Mouse (Mus musculus) hindbrain, embryonic 15.5 days (tissue): ENCODE results near the gene Pdzd2. TPM values are rescaled to one million over a fixed set of nuclear protein-coding genes. Genes with fewer than 3 reads are reported as not detected.
A peak's percentile ranks its signal among the peaks of the same experiment; 100 is the strongest.
"Not testable (repeated sequence)": the region's sequence is repeated elsewhere in the genome, so short reads cannot be mapped to it uniquely, and the experiment has no call there.

ENCODE experiments used
- ATAC-seq: fragments of 200-750 bp; cut with Nextera tagmentation; 2 replicates; pipeline ENCODE4 v1.8.0; 2017; ENCODE audit warnings: low read depth, moderate number of reproducible peaks, moderate TSS enrichment; ENCODE audit not compliant: low FRiP score
- H3K27ac ChIP-seq: fragments of 300-500 bp; sonication (generic); replicated peaks from 2 replicates; pipeline ENCODE4 v1.5.1; 2015; ENCODE audit warnings: mild to moderate bottlenecking, inconsistent platforms
- H3K27me3 ChIP-seq: fragments of 300-500 bp; sonication (generic); 2 replicates; pipeline ENCODE4 v1.6.1; 2015; ENCODE audit warnings: control low read depth, inconsistent platforms
- H3K36me3 ChIP-seq: fragments of 300-500 bp; sonication (generic); 2 replicates; pipeline ENCODE4 v1.6.1; 2015; ENCODE audit warnings: control low read depth, inconsistent platforms
- H3K4me1 ChIP-seq: fragments of 300-500 bp; sonication (generic); replicated peaks from 2 replicates; pipeline ENCODE4 v1.6.1; 2015; ENCODE audit warnings: control low read depth, inconsistent platforms
- H3K4me2 ChIP-seq: fragments of 300-500 bp; sonication (generic); 2 replicates; pipeline ENCODE4 v1.6.1; 2015; ENCODE audit warnings: moderate library complexity, mild to moderate bottlenecking, inconsistent platforms
- H3K4me3 ChIP-seq: fragments of 300-500 bp; sonication (generic); 2 replicates; pipeline ENCODE4 v1.5.1; 2015; ENCODE audit warnings: mild to moderate bottlenecking, inconsistent platforms
- H3K9ac ChIP-seq: fragments of 300-500 bp; sonication (generic); 2 replicates; pipeline ENCODE4 v1.6.1; 2015; ENCODE audit warnings: inconsistent platforms
- H3K9me3 ChIP-seq: fragments of 300-500 bp; sonication (generic); 2 replicates; pipeline ENCODE4 v1.6.1; 2016; ENCODE audit warnings: control low read depth, inconsistent platforms
- WGBS: fragments of 180-500 bp; shearing (Covaris S2); methylation state at CpG from one replicate; pipeline ENCODE4 v1.1.7; 2015; 5-methylcytosine and 5-hydroxymethylcytosine counted together
- polyA plus RNA-seq: library from polyadenylated mRNA; unstranded; fragments of >200 nt; fragmentation: Nextera tagmentation; extraction: Ambion mirVana; gene quantifications from 2 replicates; pipeline ENCODE4 v1.2.1, GENCODE M21; 2015

Pdzd2 gene
- polyA plus RNA-seq, 1 experiment from 2014 or later, result 16.9 TPM

DNA sequence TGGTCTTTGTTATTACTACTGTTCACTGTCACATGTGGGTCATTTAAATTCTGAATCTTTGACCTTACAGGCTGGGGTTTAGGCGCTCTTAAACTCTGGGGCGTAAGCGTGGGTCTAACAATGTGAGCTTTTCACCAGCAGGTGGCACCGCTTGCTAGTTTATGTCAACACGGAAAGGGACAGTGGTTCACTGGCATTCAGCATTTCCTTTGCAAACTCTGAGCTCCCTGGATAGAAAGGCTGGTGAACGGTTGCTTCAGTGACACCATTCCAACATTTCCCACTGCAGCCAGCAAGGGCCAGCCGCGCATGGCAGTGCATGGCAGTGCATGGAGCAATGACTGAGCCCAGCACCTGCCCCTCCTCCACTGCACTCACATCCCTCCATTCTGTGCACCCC lies 368.5 kb downstream of the Pdzd2 start:
- no peak overlapping the region for H3K4me3 ChIP-seq
- no peaks in the 10 kb centered on the region for H3K9me3 ChIP-seq
- 0 out of 2 replicates have a peak overlapping the region, but pooled peaks have one; percentile 32 for H3K27ac ChIP-seq
- no peaks in the 10 kb centered on the region for H3K36me3 ChIP-seq
- no peak overlapping the region for H3K9ac ChIP-seq
- peaks cover 31% of the 10 kb centered on the region for H3K4me1 ChIP-seq
- 5% methylated on average over 8 of the region's 8 CpGs for WGBS
- no peak overlapping the region for H3K4me2 ChIP-seq
- H3K27me3 ChIP-seq, result no peaks in the 10 kb centered on the region; the same call in 1 of the 2 replicates
- peak; percentile 63 for ATAC-seq

DNA sequence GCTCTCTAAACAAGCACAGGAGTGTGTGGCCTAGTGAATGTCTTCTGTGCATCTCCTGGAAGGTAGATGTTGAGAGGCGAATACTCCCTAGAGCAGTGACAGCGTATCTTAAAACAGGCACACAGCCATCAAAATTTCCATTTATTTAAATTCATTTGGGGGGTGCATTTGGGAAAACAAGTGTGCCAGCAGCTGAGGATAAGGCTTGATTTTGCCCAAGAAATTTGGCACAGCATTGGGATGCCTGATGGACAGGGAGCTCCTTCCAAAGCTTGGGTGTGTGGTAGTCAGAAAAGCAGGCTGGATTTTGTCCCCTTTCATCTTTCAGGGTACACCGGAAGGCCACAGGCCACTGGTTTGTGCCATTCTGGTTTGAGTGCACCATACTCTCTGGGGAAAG lies 369.6 kb downstream of the Pdzd2 start:
- Histone ChIP-seq H3K4me3 (no peak overlapping the region), H3K27me3 (no peaks in the 10 kb centered on the region; the same call in 1 of the 2 replicates), H3K36me3 (no peaks in the 10 kb centered on the region), H3K4me2 (no peak overlapping the region), H3K4me1 (peaks cover 34% of the 10 kb centered on the region), H3K9ac (no peak overlapping the region), H3K9me3 (no peaks in the 10 kb centered on the region), H3K27ac (no peak overlapping the region)
- ATAC-seq, result no peak
- WGBS, result 89% methylated on average over 3 of the region's 3 CpGs

DNA sequence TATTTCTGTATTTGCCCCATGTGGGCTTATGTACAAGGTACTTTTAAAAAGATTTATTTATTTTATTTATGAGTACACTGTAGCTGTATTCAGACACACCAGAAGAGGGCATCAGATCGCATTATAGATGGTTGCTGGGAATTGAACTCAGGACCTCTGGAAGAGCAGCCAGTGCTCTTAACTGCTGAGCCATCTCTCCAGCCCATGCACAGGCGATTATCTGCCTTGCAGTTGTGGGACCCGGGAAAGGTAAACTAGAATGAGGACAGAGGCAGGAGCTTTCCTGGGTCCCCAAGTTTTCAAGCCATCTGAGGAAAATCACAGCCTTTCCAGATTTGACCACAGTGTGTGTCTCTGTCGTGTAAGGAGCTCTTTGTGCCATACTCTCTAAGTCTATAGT lies 370.9 kb downstream of the Pdzd2 start:
- Histone ChIP-seq H3K9ac (no peak overlapping the region), H3K27me3 (no peaks in the 10 kb centered on the region), H3K4me2 (no peak overlapping the region), H3K36me3 (no peaks in the 10 kb centered on the region), H3K9me3 (no peaks in the 10 kb centered on the region), H3K4me1 (peaks cover 35% of the 10 kb centered on the region), H3K27ac (no peak overlapping the region), H3K4me3 (no peak overlapping the region)
- ATAC-seq, result no peak
- WGBS, result 91% methylated on average over 4 of the region's 4 CpGs

DNA sequence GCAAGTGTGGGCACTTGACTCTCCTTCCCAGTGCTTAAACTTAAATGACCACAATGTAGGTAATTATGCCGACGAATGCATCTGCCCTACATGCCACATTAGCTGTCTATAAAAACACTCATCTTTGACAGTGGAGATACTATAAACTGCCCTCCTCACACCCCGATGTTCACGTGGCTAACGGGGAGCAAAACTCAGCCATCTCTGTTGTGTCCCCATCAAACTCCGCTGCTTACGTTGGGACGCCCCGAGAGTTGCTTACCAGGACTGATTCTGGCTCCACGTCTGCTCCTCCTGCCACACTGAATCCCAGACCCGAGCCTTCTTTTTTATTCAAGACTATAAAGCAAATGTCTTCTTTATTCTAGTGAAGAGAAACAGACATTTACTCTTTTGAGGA lies 371.4 kb downstream of the Pdzd2 start:
- Histone ChIP-seq H3K4me3 (no peak overlapping the region), H3K27ac (no peak overlapping the region), H3K9me3 (no peaks in the 10 kb centered on the region), H3K27me3 (no peaks in the 10 kb centered on the region), H3K4me2 (no peak overlapping the region), H3K9ac (no peak overlapping the region), H3K36me3 (no peaks in the 10 kb centered on the region), H3K4me1 (peaks cover 35% of the 10 kb centered on the region)
- no peak for ATAC-seq
- WGBS, result 51% methylated on average over 11 of the region's 11 CpGs

DNA sequence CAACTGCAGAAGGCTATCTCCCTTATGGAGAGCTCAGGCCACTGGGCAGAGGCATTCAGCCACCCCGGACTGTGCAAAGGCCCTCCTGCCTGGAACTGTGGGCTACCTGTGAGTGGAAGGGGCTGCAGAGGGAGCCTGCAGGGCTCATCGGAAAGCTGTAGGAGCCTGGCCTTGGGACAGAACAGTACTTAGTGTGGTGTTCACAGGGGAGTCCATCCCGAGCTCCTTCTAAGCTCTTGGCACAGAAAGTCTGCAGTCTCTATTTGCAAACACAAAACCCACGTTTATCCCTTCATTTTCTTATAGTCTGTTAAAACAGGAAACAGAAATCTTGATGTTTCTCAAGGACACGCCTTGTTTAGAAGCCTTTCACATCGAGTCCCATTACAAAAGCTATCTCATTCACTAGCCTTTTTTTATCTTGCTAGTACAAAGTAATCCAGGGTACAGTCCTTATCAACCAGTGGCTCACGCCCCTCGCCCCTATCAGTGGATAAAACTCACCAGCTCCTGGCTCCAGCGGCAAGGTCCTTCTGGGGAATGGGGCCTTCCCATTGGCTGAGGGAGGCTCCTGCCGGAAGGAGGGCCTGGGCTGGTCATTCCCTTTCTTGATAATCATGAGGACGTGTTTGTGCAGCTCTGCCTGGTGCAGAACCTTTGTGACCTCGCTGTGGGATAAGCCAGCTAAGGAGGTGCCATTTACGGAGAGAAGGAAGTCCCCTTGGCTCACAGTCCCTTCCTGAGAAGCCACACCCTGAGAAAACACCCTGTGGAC lies 372.2 kb downstream of the Pdzd2 start:
- no peaks in the 10 kb centered on the region for H3K36me3 ChIP-seq
- no peak for ATAC-seq
- no peak overlapping the region for H3K4me3 ChIP-seq
- H3K4me1 ChIP-seq, result peaks cover 35% of the 10 kb centered on the region
- H3K9me3 ChIP-seq, result no peaks in the 10 kb centered on the region
- no peak overlapping the region for H3K9ac ChIP-seq
- H3K4me2 ChIP-seq, result no peak overlapping the region
- WGBS, result 51% methylated on average over 13 of the region's 13 CpGs
- peak overlapping the region; percentile 21; the same call in 1 of the 2 replicates for H3K27ac ChIP-seq
- H3K27me3 ChIP-seq, result no peaks in the 10 kb centered on the region

DNA sequence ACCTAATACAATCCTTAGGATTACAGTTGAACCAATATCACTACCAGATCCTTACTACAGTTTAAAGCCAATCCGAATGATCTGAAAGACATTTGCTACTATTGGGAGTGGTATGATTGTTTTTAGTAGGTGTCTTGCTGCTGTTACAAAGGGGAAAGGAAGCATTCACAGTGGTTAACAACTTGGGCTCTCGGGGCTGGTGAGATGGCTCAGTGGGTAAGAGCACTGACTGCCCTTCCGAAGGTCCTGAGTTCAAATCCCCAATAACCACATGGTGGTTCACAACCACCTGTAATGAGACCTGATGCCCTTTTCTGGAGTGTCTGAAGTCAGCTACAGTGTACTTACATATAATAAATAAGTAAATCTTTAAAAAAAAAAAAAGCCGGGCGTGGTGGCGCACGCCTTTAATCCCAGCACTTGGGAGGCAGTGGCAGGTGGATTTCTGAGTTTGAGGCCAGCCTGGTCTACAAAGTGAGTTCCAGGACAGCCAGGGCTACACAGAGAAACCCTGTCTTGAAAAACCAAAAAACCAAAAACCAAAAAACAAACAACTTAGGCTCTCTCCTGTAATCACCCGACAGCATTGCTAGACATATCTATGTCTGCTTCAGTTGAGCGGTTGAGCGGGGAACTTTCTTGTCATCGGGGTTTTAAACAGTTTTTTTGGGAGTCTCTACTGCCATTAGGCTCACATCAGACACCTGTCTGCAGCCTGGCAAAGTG lies 373.0 kb downstream of the Pdzd2 start:
- H3K27me3 ChIP-seq, H3K4me2 ChIP-seq, H3K4me3 ChIP-seq, ATAC-seq, H3K9ac ChIP-seq, H3K9me3 ChIP-seq, H3K36me3 ChIP-seq: not testable (repeated sequence)
- 87% methylated on average over 11 of the region's 11 CpGs for WGBS
- H3K27ac ChIP-seq, result peak overlapping the region; percentile 85
- peaks cover 35% of the 10 kb centered on the region for H3K4me1 ChIP-seq

DNA sequence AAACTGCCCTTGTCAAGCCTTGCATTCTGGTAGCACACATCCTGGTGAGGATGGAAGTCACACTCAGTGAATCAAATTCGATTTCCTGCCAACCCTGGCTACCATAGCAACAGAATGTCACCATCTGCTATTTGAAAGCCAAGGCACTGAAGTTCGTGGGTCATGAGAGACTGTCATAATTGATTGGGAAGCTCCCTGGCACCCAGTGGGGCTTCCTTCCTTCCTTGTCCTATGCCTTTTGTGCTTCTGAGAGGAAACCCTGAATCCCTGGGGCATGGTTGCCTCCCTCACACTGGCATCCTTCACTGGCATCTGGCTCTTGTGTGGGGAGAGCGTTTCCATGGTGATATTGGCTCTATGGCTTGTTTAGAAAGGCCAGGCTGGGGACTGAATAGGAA lies 373.7 kb downstream of the Pdzd2 start:
- H3K9me3 ChIP-seq, result no peaks in the 10 kb centered on the region
- 7% methylated on average over 3 of the region's 3 CpGs for WGBS
- H3K4me2 ChIP-seq, result no peak overlapping the region; the same call in none of the 2 replicates

DNA sequence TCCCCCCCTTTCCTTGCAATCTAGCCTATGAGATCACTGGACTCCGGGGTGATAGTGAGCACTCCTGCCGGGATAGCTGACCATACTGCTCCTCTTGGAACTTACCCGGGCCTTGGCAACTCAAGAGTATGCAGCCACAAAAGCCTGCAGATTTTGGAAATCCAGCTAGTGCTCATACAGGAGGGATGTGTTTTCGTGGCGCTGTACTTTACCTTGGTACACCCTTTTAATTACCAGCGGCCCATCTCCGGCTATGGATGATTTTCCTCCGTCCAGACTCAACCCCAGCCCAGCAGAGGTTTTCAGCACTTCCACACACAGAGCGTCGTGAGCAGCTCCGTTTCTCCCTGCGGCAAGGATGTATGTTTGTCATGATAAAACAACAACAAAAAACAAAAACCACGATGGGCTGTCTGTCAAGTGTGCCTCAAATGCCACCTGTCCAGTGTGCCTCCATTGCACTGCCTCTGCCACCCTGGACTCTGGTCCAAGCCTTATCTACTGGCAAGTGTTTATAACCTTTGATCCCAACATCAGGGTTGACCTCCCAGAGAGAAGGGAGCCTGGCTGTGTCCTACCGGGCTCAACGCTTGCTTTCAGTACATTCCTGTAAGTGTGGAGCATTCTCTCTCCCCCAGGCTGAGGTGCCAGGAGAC lies 374.2 kb downstream of the Pdzd2 start:
- Histone ChIP-seq H3K27me3 (no peaks in the 10 kb centered on the region), H3K4me2 (no peak overlapping the region), H3K9ac (no peak overlapping the region), H3K27ac (peak overlapping the region; percentile 85), H3K4me1 (peaks cover 31% of the 10 kb centered on the region), H3K36me3 (0 out of 2 replicates have a peak, but pooled peaks cover 4% of the 10 kb centered on the region), H3K9me3 (no peaks in the 10 kb centered on the region), H3K4me3 (no peak overlapping the region)
- ATAC-seq, result peak; percentile 1; the same call in 1 of the 2 replicates
- WGBS, result 55% methylated on average over 15 of the region's 15 CpGs

More for the DNA sequence above, 373.7 kb downstream of the Pdzd2 start:
- H3K27me3 ChIP-seq, result no peaks in the 10 kb centered on the region
- peak; percentile 94 for ATAC-seq
- no peak overlapping the region for H3K4me3 ChIP-seq
- 0 out of 2 replicates have a peak, but pooled peaks cover 4% of the 10 kb centered on the region for H3K36me3 ChIP-seq
- H3K9ac ChIP-seq, result no peak overlapping the region
- H3K27ac ChIP-seq, result peak overlapping the region; percentile 85
- peaks cover 31% of the 10 kb centered on the region for H3K4me1 ChIP-seq

DNA sequence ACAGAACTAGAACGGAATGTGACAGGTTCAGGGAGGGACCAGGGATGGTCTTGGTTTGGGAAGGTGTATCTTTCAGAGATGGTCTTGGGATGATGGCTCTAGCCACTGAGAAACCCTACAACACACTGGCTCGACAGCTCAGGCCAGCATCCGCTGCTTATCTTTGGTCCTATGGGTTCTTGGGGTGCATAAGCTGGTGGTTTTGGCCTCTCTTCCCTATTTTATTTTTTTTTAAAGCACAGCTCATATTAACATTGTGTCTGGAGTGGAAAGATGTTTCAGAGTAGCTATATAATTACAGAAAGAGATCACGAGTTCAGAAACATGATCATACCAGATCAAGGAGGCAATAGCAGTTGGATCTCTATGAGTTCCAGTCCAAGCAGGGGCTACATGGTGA lies 375.6 kb downstream of the Pdzd2 start:
- no peak overlapping the region for H3K9ac ChIP-seq
- no peak overlapping the region for H3K4me2 ChIP-seq
- no peak overlapping the region for H3K27ac ChIP-seq
- no peaks in the 10 kb centered on the region for H3K9me3 ChIP-seq
- no peak overlapping the region for H3K4me3 ChIP-seq
- no peak for ATAC-seq
- H3K36me3 ChIP-seq, result 0 out of 2 replicates have a peak, but pooled peaks cover 4% of the 10 kb centered on the region
- WGBS, result 91% methylated on average over 4 of the region's 4 CpGs
- peaks cover 31% of the 10 kb centered on the region for H3K4me1 ChIP-seq
- no peaks in the 10 kb centered on the region for H3K27me3 ChIP-seq

DNA sequence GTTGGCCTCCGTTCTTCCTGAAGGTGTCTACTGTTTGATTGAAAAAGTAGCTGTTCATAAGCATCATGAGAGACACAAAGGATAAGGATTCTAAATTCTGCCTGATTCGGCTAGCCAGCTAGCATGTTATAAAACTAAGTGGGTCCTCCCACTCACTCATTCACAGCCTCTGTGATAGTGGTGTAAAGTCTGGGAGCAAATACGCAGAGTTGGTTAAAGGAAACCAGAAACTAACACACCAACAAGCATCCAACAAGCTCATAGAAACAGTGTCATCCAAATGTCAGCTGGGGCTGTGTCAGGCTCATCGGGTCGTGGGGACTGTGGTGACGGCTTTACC lies 377.1 kb downstream of the Pdzd2 start:
- H3K9ac ChIP-seq, result no peak overlapping the region
- no peaks in the 10 kb centered on the region for H3K9me3 ChIP-seq
- ATAC-seq, result no peak
- H3K4me1 ChIP-seq, result peaks cover 27% of the 10 kb centered on the region
- no peaks in the 10 kb centered on the region for H3K27me3 ChIP-seq
- H3K27ac ChIP-seq, result no peak overlapping the region
- 86% methylated on average over 6 of the region's 6 CpGs for WGBS
- 0 out of 2 replicates have a peak, but pooled peaks cover 4% of the 10 kb centered on the region for H3K36me3 ChIP-seq
- no peak overlapping the region for H3K4me2 ChIP-seq
- no peak overlapping the region for H3K4me3 ChIP-seq

DNA sequence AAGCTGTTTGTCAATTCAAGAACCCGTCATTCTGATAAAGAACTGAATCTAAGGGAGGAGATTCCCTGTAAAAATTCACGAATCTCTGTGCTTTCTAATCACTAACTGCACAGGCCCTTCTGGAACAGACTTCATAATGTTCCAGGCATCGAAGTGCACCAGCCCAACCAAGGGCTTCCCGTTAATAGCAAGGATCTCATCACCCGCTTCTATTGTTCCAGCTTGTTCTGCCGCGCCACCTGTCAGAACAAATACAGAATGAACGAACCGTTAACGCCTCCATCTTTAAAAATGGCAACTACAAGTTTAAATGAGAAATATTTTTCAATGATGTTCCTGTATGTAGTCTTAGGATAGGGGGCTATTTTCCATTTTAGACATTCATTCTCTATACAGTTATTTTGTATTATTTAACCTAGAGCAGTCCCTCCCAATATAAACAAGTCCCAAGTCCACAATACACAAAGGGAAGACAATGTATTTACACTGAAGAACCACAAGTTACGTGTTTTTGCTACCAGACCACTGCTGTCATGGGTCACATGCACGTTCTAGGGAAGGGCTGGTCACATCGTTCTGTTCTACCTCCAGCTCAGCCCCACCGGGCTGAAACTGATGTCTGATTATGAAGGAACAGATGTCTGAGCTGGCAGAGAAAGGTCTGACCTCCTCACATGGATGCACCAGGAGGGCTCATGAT lies 377.6 kb downstream of the Pdzd2 start:
- Histone ChIP-seq H3K4me1 (peaks cover 22% of the 10 kb centered on the region), H3K27ac (no peak overlapping the region), H3K4me2 (no peak overlapping the region), H3K27me3 (no peaks in the 10 kb centered on the region), H3K36me3 (0 out of 2 replicates have a peak, but pooled peaks cover 4% of the 10 kb centered on the region), H3K9me3 (no peaks in the 10 kb centered on the region), H3K4me3 (no peak overlapping the region), H3K9ac (no peak overlapping the region)
- no peak for ATAC-seq
- WGBS, result 86% methylated on average over 14 of the region's 14 CpGs
